Mouse (Mus musculus) heart, postnatal 25 days (tissue): ENCODE measurements around the gene Mlana. TPM values are rescaled to one million over a fixed set of nuclear protein-coding genes. Genes with fewer than 3 reads are reported as not detected.

Experiments
- DNase-seq: peaks from one replicate; pipeline ENCODE4 v3.0.0; 2022; ENCODE audit warnings: low spot score
- intact Hi-C: fragments of 180-260 bp; cut with DNase I; formaldehyde crosslinking; loops from one replicate; pipeline ENCODE4 v1.15.1; 2025
- total RNA-seq, 2 experiments: library from RNA; stranded (reverse); gene quantifications; 2 replicates each; pipeline ENCODE4 v1.2.3; 2021

Gene Mlana
- total RNA-seq, 2 experiments from 2014 or later = 0.57 to 1.0 TPM

DNA sequence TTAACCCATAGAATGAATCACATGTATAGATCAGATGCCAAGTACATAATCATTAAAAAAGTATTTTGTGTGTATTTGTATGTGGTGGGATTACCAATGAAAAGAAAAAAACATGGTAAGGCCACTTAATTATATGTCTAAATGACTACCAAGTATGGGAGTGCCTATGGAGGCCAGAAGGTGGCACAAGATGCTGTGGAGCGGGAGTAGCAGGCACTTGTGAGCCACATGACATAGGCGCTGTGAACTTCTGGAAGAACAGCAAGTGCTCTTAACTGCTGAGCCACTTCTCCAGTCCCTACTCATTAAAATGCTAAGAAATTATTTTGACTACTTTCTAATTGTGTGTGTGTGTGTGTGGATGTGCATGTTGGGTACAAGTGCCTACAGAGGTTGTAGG is 42.0 kb downstream of the Mlana start:
- intact Hi-C loops = no loop called here
- no peak for DNase-seq

DNA sequence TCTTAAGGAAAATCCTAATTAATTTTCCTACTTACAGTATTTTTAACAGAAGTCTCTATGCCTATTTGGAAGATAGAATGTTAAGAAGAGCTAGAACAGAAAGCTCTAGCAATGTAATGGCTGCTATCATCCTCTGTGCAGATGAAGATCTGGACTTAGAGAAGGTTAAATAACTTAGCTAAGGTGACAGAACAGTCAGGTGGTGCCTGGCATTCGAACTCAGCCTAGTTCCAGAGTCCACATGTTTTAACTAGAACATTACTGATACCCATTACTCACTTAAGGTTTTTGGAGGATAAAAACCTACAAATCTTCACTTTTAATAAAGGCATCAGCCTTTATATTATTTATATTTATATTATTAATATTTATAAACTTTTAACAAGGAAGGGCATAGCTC is 43.0 kb downstream of the Mlana start:
- intact Hi-C loops = no loop called here
- no peak for DNase-seq

DNA sequence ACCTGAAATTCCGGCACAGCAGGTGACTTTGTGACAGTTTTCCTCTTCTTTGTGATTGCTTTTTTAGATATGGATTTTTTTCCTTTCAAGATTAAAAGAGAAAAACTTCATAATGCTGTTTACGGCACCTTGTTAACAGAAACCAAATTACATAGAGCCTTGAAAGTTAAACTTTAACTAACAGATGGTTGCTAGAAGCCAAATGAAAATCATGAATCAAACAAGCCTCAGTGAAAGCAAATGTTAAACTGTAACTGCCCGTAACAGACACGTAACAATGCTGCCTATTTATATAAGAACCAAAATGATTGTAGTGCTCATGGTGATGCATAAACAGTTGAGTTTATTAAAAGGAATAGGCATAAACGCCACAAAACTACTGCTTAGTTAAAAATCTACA is 45.9 kb downstream of the Mlana start:
- intact Hi-C loops = no loop called here
- DNase-seq = no peak

DNA sequence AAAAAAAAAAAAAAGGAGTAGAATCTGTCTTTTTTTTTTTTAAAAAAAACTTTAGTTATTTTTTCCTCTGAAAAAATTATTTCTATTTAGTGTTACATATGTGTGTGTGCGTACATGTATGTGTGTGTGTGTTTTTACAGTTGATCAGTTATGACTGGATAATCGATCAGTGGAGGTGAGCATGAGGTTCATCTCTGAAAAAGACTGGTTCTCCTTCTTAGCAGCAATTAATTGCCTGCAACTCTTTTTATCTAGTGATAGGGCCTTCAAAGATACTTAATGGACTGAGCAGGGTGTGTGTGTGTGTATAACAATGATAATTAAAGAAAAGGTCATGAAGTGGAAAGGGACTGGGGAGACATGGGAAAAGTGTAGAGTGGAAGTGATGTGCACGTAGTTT is 53.4 kb downstream of the Mlana start:
- intact Hi-C loops = no loop called here
- DNase-seq = no peak

DNA sequence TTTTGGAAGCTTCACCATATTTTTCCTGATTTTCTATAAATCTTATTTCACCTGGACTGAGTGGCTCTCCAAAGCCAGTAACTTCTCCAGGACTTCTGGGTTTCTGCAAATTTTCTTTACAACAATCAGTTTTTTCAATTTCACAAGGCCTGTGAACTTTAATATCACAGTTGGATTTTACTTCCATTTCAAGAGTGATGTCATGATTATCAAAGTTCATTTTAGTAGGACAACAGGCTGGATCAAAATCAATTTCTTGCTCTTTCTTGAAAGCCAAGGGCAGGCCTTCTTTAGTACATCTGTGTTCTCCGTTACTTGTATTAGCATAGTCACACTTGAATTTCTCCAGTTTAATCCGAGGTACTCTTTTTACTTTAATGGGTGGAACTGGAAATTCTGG is 56.3 kb downstream of the Mlana start:
- intact Hi-C loops = no loop called here
- no peak for DNase-seq

Other genes with a start within 250 kb of the Mlana start
- 10 to 100 TPM; 20.0 to 23.8 TPM for gene Ric1, start 175.5 kb upstream of the Mlana start, total RNA-seq
- 1 to 10 TPM; 8.8 to 9.4 TPM for gene Ermp1, start 49.4 kb upstream of the Mlana start, total RNA-seq
- 10 to 100 TPM; 10.1 to 14.7 TPM for gene 9930021J03Rik, start 108.2 kb downstream of the Mlana start, total RNA-seq
- 10 to 100 TPM; 11.8 to 15.0 TPM for gene Ranbp6, start 115.2 kb downstream of the Mlana start, total RNA-seq
- gene Il33, start 227.3 kb downstream of the Mlana start, total RNA-seq = 1 to 10 TPM; 3.9 to 6.1 TPM